Mouse (Mus musculus) kidney, postnatal 0 days (tissue): Measurements from ENCODE around the gene Rai14. TPM values are rescaled to one million over a fixed set of nuclear protein-coding genes. Genes with fewer than 3 reads are reported as not detected.

Source experiments
- ATAC-seq: fragments of 200-750 bp; cut with Nextera tagmentation; replicated peaks from 2 replicates; pipeline ENCODE4 v1.8.0; 2017; ENCODE audit warnings: low read depth, moderate number of reproducible peaks, moderate TSS enrichment, moderate library complexity; ENCODE audit not compliant: low FRiP score
- DNase-seq: peaks from one replicate; pipeline ENCODE4 v3.0.0-alpha.2; 2016; ENCODE audit warnings: low spot score
- H3K27ac ChIP-seq: fragments of 300-500 bp; sonication (generic); 2 replicates; pipeline ENCODE4 v1.5.1; 2014; ENCODE audit warnings: mild to moderate bottlenecking
- H3K27me3 ChIP-seq: fragments of 300-500 bp; sonication (generic); 2 replicates; pipeline ENCODE4 v1.6.1; 2014; ENCODE audit warnings: low read length, mixed read lengths; ENCODE audit not compliant: insufficient read depth
- H3K36me3 ChIP-seq: fragments of 300-500 bp; sonication (generic); 2 replicates; pipeline ENCODE4 v1.6.1; 2014; ENCODE audit warnings: low read length, mixed read lengths; ENCODE audit not compliant: insufficient read depth
- H3K4me1 ChIP-seq: fragments of 300-500 bp; sonication (generic); replicated peaks from 2 replicates; pipeline ENCODE4 v1.6.1; 2014; ENCODE audit warnings: antibody characterized with exemption, low read length, mixed read lengths; ENCODE audit not compliant: insufficient read depth
- H3K4me2 ChIP-seq: fragments of 300-500 bp; sonication (generic); 2 replicates; pipeline ENCODE4 v1.6.1; 2014; ENCODE audit warnings: mild to moderate bottlenecking, low read length, moderate library complexity, mixed read lengths
- H3K4me3 ChIP-seq: fragments of 300-500 bp; sonication (generic); replicated peaks from 2 replicates; pipeline ENCODE4 v1.5.1; 2014; ENCODE audit warnings: low read depth, low read length
- H3K9ac ChIP-seq: fragments of 300-500 bp; sonication (generic); 2 replicates; pipeline ENCODE4 v1.6.1; 2014; ENCODE audit warnings: low read depth, low read length
- H3K9me3 ChIP-seq: fragments of 300-500 bp; sonication (generic); replicated peaks from 2 replicates; pipeline ENCODE4 v1.6.1; 2016; ENCODE audit warnings: low read length, inconsistent platforms, mixed read lengths
- CTCF ChIP-seq: IDR thresholded peaks from 2 replicates; pipeline ENCODE4 v1.5.1; 2016; ENCODE audit warnings: antibody characterized with exemption, low read depth, mild to moderate bottlenecking, moderate library complexity
- WGBS: fragments of 180-500 bp; shearing (Covaris S2); extraction: QIAGEN DNeasy Blood & Tissue Kit; methylation state at CpG from one replicate; pipeline ENCODE4 v1.1.7; 2014; 5-methylcytosine and 5-hydroxymethylcytosine counted together
- polyA plus RNA-seq: library from polyadenylated mRNA; unstranded; fragments of >200 nt; fragmentation: Nextera tagmentation; extraction: Ambion mirVana; gene quantifications from 2 replicates; pipeline ENCODE4 v1.2.1, GENCODE M21; 2015

Gene Rai14
- polyA plus RNA-seq, 1 experiment from 2014 or later = 38.5 TPM

- Histone ChIP-seq H3K4me3 (no peak overlapping the region), H3K36me3 (0 out of 2 replicates have a peak, but pooled peaks cover 2% of the 10 kb centered on the region), H3K27ac (no peak overlapping the region), H3K9ac (no peak overlapping the region), H3K9me3 (no peaks in the 10 kb centered on the region), H3K4me2 (no peak overlapping the region), H3K4me1 (peaks cover 29% of the 10 kb centered on the region), H3K27me3 (no peaks in the 10 kb centered on the region)
- no peak for DNase-seq
- ATAC-seq = no peak
- 72% methylated on average over 7 of the region's 7 CpGs for WGBS
- no peak for TF ChIP-seq CTCF
Observed at GRCm38 (mm10) chr15:10670107-10670506, 44.3 kb downstream of the Rai14 start.

- Histone ChIP-seq H3K36me3 (0 out of 2 replicates have a peak, but pooled peaks cover 2% of the 10 kb centered on the region), H3K27me3 (no peaks in the 10 kb centered on the region), H3K9me3 (no peaks in the 10 kb centered on the region), H3K27ac (peak overlapping the region; percentile 15; the same call in 1 of the 2 replicates), H3K4me2 (no peak overlapping the region), H3K4me3 (no peak overlapping the region), H3K4me1 (peaks cover 39% of the 10 kb centered on the region), H3K9ac (no peak overlapping the region)
- ATAC-seq = no peak
- 41% methylated on average over 10 of the region's 10 CpGs for WGBS
- DNase-seq = no peak
- TF ChIP-seq CTCF = no peak
Observed at GRCm38 (mm10) chr15:10668120-10668900, 46.1 kb downstream of the Rai14 start.

GRCm38 (mm10) chr15:10665816-10666215, 48.6 kb downstream of the Rai14 start:
- Histone ChIP-seq H3K4me1 (peaks cover 42% of the 10 kb centered on the region), H3K9me3 (no peaks in the 10 kb centered on the region), H3K9ac (no peak overlapping the region), H3K4me2 (no peak overlapping the region), H3K27ac (no peak overlapping the region), H3K27me3 (no peaks in the 10 kb centered on the region), H3K4me3 (no peak overlapping the region), H3K36me3 (no peaks in the 10 kb centered on the region)
- DNase-seq = no peak
- TF ChIP-seq CTCF = no peak
- 77% methylated on average over 8 of the region's 8 CpGs for WGBS
- ATAC-seq = no peak

GRCm38 (mm10) chr15:10664529-10664898, 49.9 kb downstream of the Rai14 start:
- H3K4me2 ChIP-seq = no peak overlapping the region
- no peak for DNase-seq
- no peak overlapping the region for H3K4me3 ChIP-seq
- no peaks in the 10 kb centered on the region for H3K9me3 ChIP-seq
- no peak overlapping the region for H3K9ac ChIP-seq
- peaks cover 42% of the 10 kb centered on the region for H3K4me1 ChIP-seq
- ATAC-seq = no peak
- no peak overlapping the region for H3K27ac ChIP-seq
- no peaks in the 10 kb centered on the region for H3K27me3 ChIP-seq
- WGBS = 41% methylated on average over 5 of the region's 5 CpGs
- no peaks in the 10 kb centered on the region for H3K36me3 ChIP-seq
- no peak for TF ChIP-seq CTCF

- Histone ChIP-seq H3K27ac (peak overlapping the region; percentile 79), H3K4me1 (peaks cover 42% of the 10 kb centered on the region)
Observed at GRCm38 (mm10) chr15:10663793-10664528, 50.5 kb downstream of the Rai14 start.

GRCm38 (mm10) chr15:10661961-10662606, 52.3 kb downstream of the Rai14 start:
- H3K9me3 ChIP-seq = no peaks in the 10 kb centered on the region
- H3K4me1 ChIP-seq = peaks cover 27% of the 10 kb centered on the region
- H3K9ac ChIP-seq = no peak overlapping the region
- H3K27ac ChIP-seq = peak overlapping the region; percentile 81
- no peaks in the 10 kb centered on the region for H3K27me3 ChIP-seq
- DNase-seq = peak; percentile 78
- 20% methylated on average over 3 of the region's 3 CpGs for WGBS
- H3K4me3 ChIP-seq = no peak overlapping the region
- no peak overlapping the region for H3K4me2 ChIP-seq
- TF ChIP-seq CTCF = no peak
- peak; percentile 79 for ATAC-seq
- 0 out of 2 replicates have a peak, but pooled peaks cover 3% of the 10 kb centered on the region for H3K36me3 ChIP-seq

More at GRCm38 (mm10) chr15:10663793-10664528, 50.5 kb downstream of the Rai14 start:
- TF ChIP-seq CTCF = no peak
- H3K9ac ChIP-seq = no peak overlapping the region
- DNase-seq (peak; percentile 86), ATAC-seq (no peak)
- no peak overlapping the region for H3K4me2 ChIP-seq
- no peaks in the 10 kb centered on the region for H3K9me3 ChIP-seq
- H3K27me3 ChIP-seq = no peaks in the 10 kb centered on the region
- no peak overlapping the region for H3K4me3 ChIP-seq
- H3K36me3 ChIP-seq = 0 out of 2 replicates have a peak, but pooled peaks cover 3% of the 10 kb centered on the region
- 35% methylated on average over 5 of the region's 5 CpGs for WGBS
